Mouse (Mus musculus) CD8-positive naive resting alpha-beta T cell, adult 2 months (primary cell): Measurements from ENCODE around the gene Caskin1.

Source experiments
- DNase-seq, 2 experiments: peaks; one replicate each; pipeline ENCODE4 v3.0.0; 2022; ENCODE audit warnings: low read depth in 2 of 2, low spot score in 2 of 2

The Caskin1 gene

GRCm38 (mm10) chr17:24470701-24471527, 17.5 kb upstream of the Caskin1 start:
- no peak for DNase-seq

GRCm38 (mm10) chr17:24472512-24472911, 15.9 kb upstream of the Caskin1 start:
- no peak for DNase-seq

DNA sequence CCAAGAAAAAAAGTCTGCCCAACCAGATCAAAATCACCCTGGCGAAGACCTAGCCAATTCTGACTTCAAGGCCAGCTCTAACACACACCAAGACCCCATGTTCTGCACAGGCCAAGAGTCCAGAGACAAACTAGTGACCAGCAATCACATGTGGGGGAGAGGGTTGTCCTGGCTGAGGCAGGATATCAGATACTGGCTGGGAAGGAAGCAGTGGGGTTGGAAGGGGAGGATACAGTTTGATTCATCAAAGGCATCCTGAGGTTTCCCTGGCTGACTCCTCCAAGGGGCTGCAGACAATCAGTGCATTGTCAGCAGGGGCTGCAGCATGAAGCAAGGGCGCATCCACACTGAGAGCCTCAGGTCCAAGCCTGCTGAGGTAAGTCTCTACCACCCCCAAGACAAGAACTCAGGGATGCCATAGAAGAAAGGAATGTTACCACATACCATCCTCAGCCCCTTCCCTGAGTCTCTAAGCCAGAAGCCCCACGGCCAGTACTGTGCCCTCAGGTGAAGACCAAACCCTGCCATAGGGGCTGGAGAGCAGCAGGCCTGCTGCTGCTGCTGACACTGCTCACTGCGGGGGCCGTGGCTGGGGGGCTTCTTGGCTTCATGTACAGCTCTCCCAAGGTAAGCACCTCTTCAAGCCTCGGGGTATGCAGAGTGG, 14.7 kb upstream of the Caskin1 start, which contains the start of gene Bricd5:
Gene Bricd5 (plus strand): TSS at position 273 of the 664 bp plus-strand sequence.
- no peak for DNase-seq

DNA sequence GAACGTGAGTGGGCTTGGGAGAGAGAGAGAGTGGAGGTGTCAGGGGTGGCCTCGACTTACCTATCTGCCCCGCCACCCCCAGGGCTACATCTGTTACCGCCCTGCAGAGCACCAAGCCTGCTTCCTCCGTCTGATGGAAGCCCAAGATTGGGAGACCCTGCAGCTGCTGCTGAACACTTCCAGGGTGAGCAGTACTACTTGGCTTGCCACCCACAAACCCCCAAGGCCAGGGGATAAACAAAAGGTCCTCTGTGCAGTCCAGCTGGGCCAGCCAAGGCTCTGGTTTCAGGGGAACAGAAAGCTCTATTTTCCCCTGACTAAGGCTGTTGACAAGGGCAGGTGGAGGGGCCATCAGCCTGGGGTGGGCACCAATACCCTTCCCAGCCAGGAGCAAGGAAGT, 13.8 kb upstream of the Caskin1 start:
- DNase-seq: no peak

- DNase-seq: no peak
Measured at GRCm38 (mm10) chr17:24475586-24475985, 12.8 kb upstream of the Caskin1 start.

DNA sequence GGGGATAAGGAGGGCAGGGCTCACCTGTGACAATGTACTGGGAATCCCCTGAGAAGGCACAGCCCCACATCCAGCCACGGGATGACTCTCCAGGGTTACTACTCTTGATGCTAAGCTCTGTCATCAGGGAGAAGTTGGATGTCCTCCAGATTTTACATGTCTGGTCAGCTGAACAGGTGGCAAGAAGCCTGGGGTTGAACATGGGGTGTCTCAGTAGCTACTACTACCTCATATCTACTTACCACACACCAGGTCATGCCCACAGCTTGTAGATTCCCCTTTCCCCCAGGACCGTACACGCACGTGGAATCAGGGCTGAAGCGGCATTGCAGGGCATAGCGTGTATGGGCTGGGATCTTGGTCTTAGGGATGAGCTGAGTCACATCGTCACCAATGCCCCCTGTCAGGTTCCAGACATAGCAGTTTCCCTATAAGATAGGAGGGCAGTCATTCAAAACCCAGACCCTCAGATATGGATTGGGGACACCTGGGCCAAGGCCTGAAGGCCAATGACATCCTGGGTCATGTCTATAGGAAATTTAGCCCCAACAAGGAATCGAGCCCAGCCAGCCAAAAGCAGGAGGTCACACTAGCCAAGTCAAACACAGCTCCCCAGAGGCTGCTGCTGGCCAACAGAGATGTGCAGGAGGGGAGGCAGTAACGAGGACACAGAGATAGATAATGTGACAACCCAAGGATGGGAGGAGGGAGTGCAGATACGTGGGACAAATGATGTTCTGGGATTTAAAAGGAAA, 12.2 kb upstream of the Caskin1 start:
- no peak for DNase-seq

- DNase-seq: no peak
Measured at GRCm38 (mm10) chr17:24477053-24477984, 11.1 kb upstream of the Caskin1 start.

DNA sequence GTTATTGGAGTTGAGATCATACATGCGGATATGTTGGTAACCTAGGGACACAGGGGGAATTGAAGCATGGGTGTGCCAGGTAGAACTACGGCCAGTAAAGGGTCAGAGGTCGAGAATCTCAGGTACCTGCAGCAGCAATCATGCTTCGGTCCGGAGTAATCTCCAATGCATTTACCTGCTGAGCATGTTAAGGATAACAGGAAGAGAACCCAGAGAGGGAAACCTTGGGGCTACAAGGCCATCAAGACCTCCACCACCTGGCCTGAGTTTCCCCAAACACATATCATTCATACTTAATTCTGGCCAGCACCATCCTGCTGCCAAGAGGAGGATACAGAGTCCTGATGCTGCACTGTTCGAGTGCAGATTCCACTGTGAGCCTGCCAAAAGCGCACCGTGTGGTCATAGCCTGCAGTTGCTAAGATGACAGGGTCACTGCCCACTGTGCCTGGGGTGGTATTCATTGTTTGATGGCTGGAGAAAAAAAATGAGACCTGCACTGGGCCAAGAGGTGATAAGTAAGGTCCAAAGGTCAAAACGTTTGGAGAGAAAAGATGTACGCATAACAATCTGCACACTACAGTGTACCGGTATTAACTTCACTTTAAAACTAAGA, 10.3 kb upstream of the Caskin1 start:
- DNase-seq: no peak

DNA sequence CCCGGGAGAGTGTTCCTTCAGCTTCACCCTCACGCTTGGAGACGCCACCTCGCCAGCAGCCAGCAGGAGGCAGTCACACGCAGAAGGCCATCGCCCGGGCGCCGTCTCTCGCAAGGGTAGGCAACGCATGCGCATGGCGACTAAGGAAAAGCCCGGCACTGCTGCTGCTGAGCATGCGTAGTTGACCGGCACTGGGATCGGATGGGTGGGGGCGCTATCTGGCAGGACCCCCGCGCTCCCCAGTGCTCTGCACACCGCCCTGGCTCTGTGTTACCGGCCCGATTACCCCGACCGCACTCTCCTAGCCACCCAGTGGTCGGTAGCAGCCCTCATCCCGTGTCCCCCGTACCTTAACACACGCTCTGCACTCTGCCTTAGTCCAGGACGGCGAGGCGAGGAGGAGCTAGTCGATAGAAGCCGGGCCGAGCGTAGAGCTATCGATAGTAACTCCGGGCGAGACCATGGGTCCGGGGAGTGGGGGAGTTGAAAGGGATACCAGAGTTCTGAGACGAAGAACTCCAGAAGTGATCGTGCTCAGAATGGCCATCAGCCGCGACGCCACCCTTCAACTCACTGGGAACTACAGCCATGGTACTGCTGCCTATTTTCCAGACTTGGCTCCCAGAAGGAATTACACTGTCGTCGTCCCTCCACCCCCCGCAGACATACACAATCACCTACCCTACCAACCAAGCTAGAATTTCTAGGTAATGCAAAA, 9.6 kb upstream of the Caskin1 start, which contains the start of gene Mlst8:
Gene Mlst8 (minus strand): TSS at position 416 of the 718 bp plus-strand sequence.
- DNase-seq: peak; percentile 95 to 97

DNA sequence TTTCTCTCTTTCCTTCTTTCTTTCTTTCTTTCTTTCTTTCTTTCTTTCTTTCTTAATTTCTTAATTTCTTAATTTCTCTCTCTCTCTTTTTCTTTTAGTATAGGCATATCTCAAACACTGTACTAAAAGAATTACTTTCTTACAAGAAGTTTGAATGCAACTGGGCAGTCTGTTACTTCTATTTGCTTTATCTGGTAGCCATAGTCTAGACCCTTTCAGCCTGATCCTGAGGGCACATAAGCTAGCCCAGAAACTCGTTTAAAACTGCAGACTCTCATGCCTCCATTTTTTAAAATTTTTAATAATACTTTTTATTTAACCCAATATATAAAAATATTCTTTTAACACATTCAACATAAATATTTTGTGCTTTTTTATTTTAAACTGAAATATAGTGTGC, 9.0 kb upstream of the Caskin1 start:
- DNase-seq: no peak

- no peak for DNase-seq
Measured at GRCm38 (mm10) chr17:24480201-24480826, 8.1 kb upstream of the Caskin1 start.

GRCm38 (mm10) chr17:24481027-24481815, 7.2 kb upstream of the Caskin1 start:
- no peak for DNase-seq

DNA sequence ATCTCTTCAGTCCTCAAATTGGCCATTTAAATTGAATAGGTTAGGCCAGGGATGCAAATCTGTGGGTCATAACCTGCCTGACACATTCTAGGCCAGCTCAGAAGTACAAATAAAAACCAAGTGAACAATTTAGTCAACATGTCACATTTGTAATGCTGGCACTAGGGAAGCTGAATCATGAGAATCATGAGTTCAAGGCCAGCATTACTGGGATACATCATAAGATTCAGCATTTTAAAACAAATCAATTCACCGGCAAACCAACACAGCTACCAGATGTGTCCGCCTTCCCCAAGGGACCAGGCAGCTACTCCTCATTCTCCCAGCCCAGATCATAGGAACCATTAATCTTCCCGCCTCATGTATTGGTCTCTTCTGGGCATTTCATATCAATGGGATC, 4.9 kb upstream of the Caskin1 start:
- DNase-seq: no peak

GRCm38 (mm10) chr17:24485090-24485860, 3.1 kb upstream of the Caskin1 start:
- no peak for DNase-seq

DNA sequence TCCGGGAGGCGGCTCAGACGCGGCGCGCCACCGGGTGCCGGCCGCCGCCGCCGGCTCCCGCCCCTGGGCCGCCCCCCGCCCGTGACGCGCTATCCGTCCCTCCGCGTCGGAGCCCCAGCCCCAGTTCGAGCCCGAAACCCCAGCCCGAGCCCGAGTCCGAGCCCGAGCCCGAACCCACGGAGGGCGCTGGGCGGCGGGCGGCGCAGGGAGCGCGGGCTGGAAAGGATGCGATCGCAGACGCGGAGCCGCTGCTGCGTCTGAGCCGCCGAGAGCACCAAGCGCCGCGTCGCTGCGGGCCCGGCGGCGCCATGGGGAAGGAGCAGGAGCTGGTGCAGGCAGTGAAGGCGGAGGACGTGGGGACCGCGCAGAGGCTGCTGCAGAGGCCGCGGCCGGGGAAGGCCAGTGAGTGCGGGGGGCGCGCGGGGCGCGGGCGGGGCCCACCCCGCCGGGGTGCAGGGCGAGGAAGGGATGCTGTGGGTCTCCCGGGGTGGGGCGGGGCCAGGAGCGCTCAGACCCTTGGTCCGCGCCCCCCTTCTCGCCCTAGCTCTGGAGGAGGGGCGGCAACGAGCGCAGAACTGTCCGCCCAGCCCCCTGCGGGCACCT, 362 bp downstream of the Caskin1 start:
- no peak for DNase-seq

- no peak for DNase-seq
Measured at GRCm38 (mm10) chr17:24489265-24490030, 1.0 kb downstream of the Caskin1 start.
